Mouse (Mus musculus): Measurements from ENCODE around the gene Kif9.

Gene Kif9

GRCm38 (mm10) chr9:110525737-110526136 is 49.0 kb downstream of the Kif9 start:
- no peak for DNase-seq (ENCODE audit: extremely low read depth, low read depth)

- no peak for DNase-seq (ENCODE audit: extremely low read depth, low read depth)
These were observed 52.4 kb downstream of the Kif9 start for GRCm38 (mm10) chr9:110529002-110529737.

- DNase-seq (ENCODE audit: extremely low read depth, low read depth), result peak; percentile 41
These were observed 53.9 kb downstream of the Kif9 start for GRCm38 (mm10) chr9:110530650-110531049.

- DNase-seq (ENCODE audit: extremely low read depth, low read depth), result peak; percentile 11
These were observed 54.5 kb downstream of the Kif9 start for GRCm38 (mm10) chr9:110531151-110531791.

- DNase-seq (ENCODE audit: extremely low read depth, low read depth), result peak; percentile 74
These were observed 55.2 kb downstream of the Kif9 start for GRCm38 (mm10) chr9:110531914-110532489.

GRCm38 (mm10) chr9:110532538-110533291 is 56.0 kb downstream of the Kif9 start, which contains the start of gene Setd2:
TSS of gene Setd2 (plus strand) at chr9:110532597.
- peak; percentile 11 for DNase-seq (ENCODE audit: extremely low read depth, low read depth)

GRCm38 (mm10) chr9:110533645-110534044 is 56.9 kb downstream of the Kif9 start:
- peak; percentile 13 for DNase-seq (ENCODE audit: extremely low read depth, low read depth)

GRCm38 (mm10) chr9:110535114-110535513 is 58.4 kb downstream of the Kif9 start:
- DNase-seq (ENCODE audit: extremely low read depth, low read depth), result peak; percentile 15

- DNase-seq (ENCODE audit: extremely low read depth, low read depth), result no peak
These were observed 59.9 kb downstream of the Kif9 start for GRCm38 (mm10) chr9:110536636-110537035.

GRCm38 (mm10) chr9:110538511-110538910 is 61.8 kb downstream of the Kif9 start:
- no peak for DNase-seq (ENCODE audit: extremely low read depth, low read depth)

- DNase-seq (ENCODE audit: extremely low read depth, low read depth), result peak; percentile 12
These were observed 65.2 kb downstream of the Kif9 start for GRCm38 (mm10) chr9:110541988-110542387.

GRCm38 (mm10) chr9:110548261-110548660 is 71.5 kb downstream of the Kif9 start:
- DNase-seq (ENCODE audit: extremely low read depth, low read depth), result no peak

- DNase-seq (ENCODE audit: extremely low read depth, low read depth), result peak; percentile 4
These were observed 91.6 kb downstream of the Kif9 start for GRCm38 (mm10) chr9:110568309-110568708.

Measured in MEL-GATA-1-ER (cell line).